Mouse (Mus musculus): ENCODE measurements around the gene Btnl6.
"Not testable (repeated sequence)": the region's sequence is repeated elsewhere in the genome, so short reads cannot be mapped to it uniquely, and the experiment has no call there.

Btnl6 gene

GRCm38 (mm10) chr17:34517252-34517651 lies at the start of gene Btnl6:
Gene Btnl6 (minus strand): TSS chr17:34517352.
- no peak for DNase-seq

GRCm38 (mm10) chr17:34564796-34565195 lies 47.6 kb upstream of the Btnl6 start:
- no peak for DNase-seq

GRCm38 (mm10) chr17:34564003-34564421 lies 46.9 kb upstream of the Btnl6 start, which contains the start of gene Notch4:
Gene Notch4 (plus strand): TSS chr17:34564268.
- no peak for DNase-seq

GRCm38 (mm10) chr17:34563354-34563753 lies 46.2 kb upstream of the Btnl6 start:
- DNase-seq, result no peak

- DNase-seq, result no peak
Measured at GRCm38 (mm10) chr17:34562595-34562994, 45.4 kb upstream of the Btnl6 start.

GRCm38 (mm10) chr17:34561200-34561599 lies 44.0 kb upstream of the Btnl6 start:
- no peak for DNase-seq

GRCm38 (mm10) chr17:34560438-34560837 lies 43.3 kb upstream of the Btnl6 start:
- no peak for DNase-seq

- DNase-seq, result no peak
Measured at GRCm38 (mm10) chr17:34559895-34560294, 42.7 kb upstream of the Btnl6 start.

GRCm38 (mm10) chr17:34559116-34559515 lies 42.0 kb upstream of the Btnl6 start:
- DNase-seq, result no peak

GRCm38 (mm10) chr17:34557411-34557810 lies 40.3 kb upstream of the Btnl6 start:
- DNase-seq, result no peak

GRCm38 (mm10) chr17:34556406-34556805 lies 39.3 kb upstream of the Btnl6 start:
- DNase-seq, result no peak

- DNase-seq, result peak; percentile 52
Measured at GRCm38 (mm10) chr17:34555483-34555882, 38.3 kb upstream of the Btnl6 start.

- no peak for DNase-seq
Measured at GRCm38 (mm10) chr17:34549843-34550242, 32.7 kb upstream of the Btnl6 start.

- no peak for DNase-seq
Measured at GRCm38 (mm10) chr17:34549156-34549555, 32.0 kb upstream of the Btnl6 start.

- DNase-seq, result no peak
Measured at GRCm38 (mm10) chr17:34547601-34548000, 30.4 kb upstream of the Btnl6 start.

- no peak for DNase-seq
Measured at GRCm38 (mm10) chr17:34546797-34547196, 29.6 kb upstream of the Btnl6 start.

- DNase-seq, result not testable (repeated sequence)
Measured at GRCm38 (mm10) chr17:34543567-34543966, 26.4 kb upstream of the Btnl6 start.

- no peak for DNase-seq
Measured at GRCm38 (mm10) chr17:34532671-34533070, 15.5 kb upstream of the Btnl6 start.

GRCm38 (mm10) chr17:34519001-34519400 lies 1.8 kb upstream of the Btnl6 start:
- no peak for DNase-seq

- not testable (repeated sequence) for DNase-seq
Measured at GRCm38 (mm10) chr17:34518571-34518970, 1.4 kb upstream of the Btnl6 start.

- DNase-seq, result no peak
Measured at GRCm38 (mm10) chr17:34517795-34518194, 643 bp upstream of the Btnl6 start.

- no peak for DNase-seq
Measured at GRCm38 (mm10) chr17:34516514-34516913, 638 bp downstream of the Btnl6 start.

- DNase-seq, result not testable (repeated sequence)
Measured at GRCm38 (mm10) chr17:34511723-34512122, 5.4 kb downstream of the Btnl6 start.

- DNase-seq, result no peak
Measured at GRCm38 (mm10) chr17:34507591-34507990, 9.6 kb downstream of the Btnl6 start.

- DNase-seq, result not testable (repeated sequence)
Measured at GRCm38 (mm10) chr17:34497726-34498125, 19.4 kb downstream of the Btnl6 start.

- not testable (repeated sequence) for DNase-seq
Measured at GRCm38 (mm10) chr17:34497319-34497718, 19.8 kb downstream of the Btnl6 start.

Measured in cerebellum, adult 11-12 months (tissue).